Mouse (Mus musculus) liver, embryonic 14.5 days (tissue): ENCODE results near the gene Sptbn2. TPM values are rescaled to one million over a fixed set of nuclear protein-coding genes. Genes with fewer than 3 reads are reported as not detected.

ENCODE experiments used
- ATAC-seq: fragments of 200-750 bp; cut with Nextera tagmentation; 2 replicates; pipeline ENCODE4 v1.8.0; 2017; ENCODE audit warnings: moderate number of reproducible peaks, mild to moderate bottlenecking, moderate library complexity; ENCODE audit not compliant: insufficient read depth
- DNase-seq, 3 experiments: peaks; one replicate each; pipeline ENCODE4 v3.0.0-alpha.2; 2012 to 2013; ENCODE audit warnings: low read depth in 3 of 3, low spot score in 3 of 3
- H3K27ac ChIP-seq: fragments of 300-500 bp; sonication (generic); 2 replicates; pipeline ENCODE4 v1.5.1; 2014; ENCODE audit warnings: moderate library complexity, mild to moderate bottlenecking, control low read depth, inconsistent platforms
- H3K27me3 ChIP-seq: fragments of 300-500 bp; sonication (generic); 2 replicates; pipeline ENCODE4 v1.6.1; 2014; ENCODE audit warnings: mild to moderate bottlenecking, low read length, moderate library complexity; ENCODE audit not compliant: control insufficient read depth, insufficient read depth
- H3K36me3 ChIP-seq: fragments of 300-500 bp; sonication (generic); replicated peaks from 2 replicates; pipeline ENCODE4 v1.6.1; 2014; ENCODE audit warnings: low read depth; ENCODE audit not compliant: control insufficient read depth, insufficient read depth
- H3K4me1 ChIP-seq, 2 experiments: fragments of 200-500 bp in 1 of 2; fragments of 300-500 bp in 1 of 2; sonication (generic) in 1 of 2; replicated peaks; 2 replicates each; pipeline ENCODE4 v1.6.1; 2012 to 2014; ENCODE audit warnings: antibody characterized with exemption in 1 of 2, inconsistent platforms in 1 of 2, low read length in 1 of 2; ENCODE audit not compliant: control insufficient read depth in 2 of 2, insufficient read depth in 2 of 2
- H3K4me2 ChIP-seq: fragments of 300-500 bp; sonication (generic); 2 replicates; pipeline ENCODE4 v1.6.1; 2014; ENCODE audit warnings: low read depth, mild to moderate bottlenecking, control low read depth, moderate library complexity
- H3K4me3 ChIP-seq, 2 experiments: fragments of 200-500 bp in 1 of 2; fragments of 300-500 bp in 1 of 2; sonication (generic) in 1 of 2; 2 replicates each; pipeline ENCODE4 v1.5.1; 2012 to 2014; ENCODE audit warnings: low read depth in 2 of 2, low read length in 2 of 2, mild to moderate bottlenecking in 2 of 2, control low read depth in 1 of 2, inconsistent platforms in 1 of 2, moderate library complexity in 1 of 2; ENCODE audit not compliant: insufficient read depth in 1 of 2
- H3K9ac ChIP-seq: fragments of 300-500 bp; sonication (generic); replicated peaks from 2 replicates; pipeline ENCODE4 v1.6.1; 2014; ENCODE audit warnings: mild to moderate bottlenecking, control low read depth, moderate library complexity
- H3K9me3 ChIP-seq: fragments of 300-500 bp; sonication (generic); 2 replicates; pipeline ENCODE4 v1.6.1; 2016; ENCODE audit warnings: low read length, mixed read lengths; ENCODE audit not compliant: control insufficient read depth
- CTCF ChIP-seq: IDR thresholded peaks from 2 replicates; pipeline ENCODE4 v1.5.1; 2016; ENCODE audit warnings: antibody characterized with exemption, low read depth, control low read depth
- EP300 ChIP-seq: IDR thresholded peaks from 2 replicates; pipeline ENCODE4 v1.6.1; 2016; ENCODE audit warnings: antibody characterized with exemption, low read depth
- WGBS: fragments of 180-500 bp; shearing (Covaris S2); extraction: QIAGEN DNeasy Blood & Tissue Kit; methylation state at CpG from one replicate; pipeline ENCODE4 v1.1.7; 2014; ENCODE audit not compliant: insufficient replicate concordance; 5-methylcytosine and 5-hydroxymethylcytosine counted together
- polyA plus RNA-seq, 2 experiments: library from polyadenylated mRNA; depleted of rRNA in 1 of 2; stranded (reverse) in 1 of 2; unstranded in 1 of 2; fragments of >200 nt; fragmentation: Nextera tagmentation in 1 of 2; extraction: Ambion mirVana in 1 of 2; gene quantifications; 2 replicates each; pipeline versions ENCODE4 v1.2.1 to v1.2.3; 2012 to 2014

Gene Sptbn2
- polyA plus RNA-seq, 2 experiments: 0.03 to 0.04 TPM

DNA sequence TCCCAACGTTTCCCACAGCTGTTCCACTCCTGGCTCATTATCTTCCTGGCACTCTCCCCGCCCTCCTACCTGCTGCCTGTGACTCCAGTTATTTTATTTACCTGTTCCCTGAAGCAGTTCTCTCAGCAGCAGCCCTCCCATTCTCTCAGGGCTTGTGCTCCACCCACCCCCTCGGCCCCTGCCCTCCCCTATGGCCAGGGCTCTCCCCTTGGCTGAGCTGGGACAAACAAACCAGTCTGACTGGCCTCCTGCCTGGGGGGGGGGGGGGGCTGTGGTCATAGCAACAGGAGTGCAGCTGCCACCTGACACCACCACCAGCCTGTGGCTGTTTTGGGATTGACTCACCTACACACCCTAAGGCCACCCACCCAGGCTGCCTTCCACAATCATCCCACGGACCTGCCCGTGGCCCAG is 8.4 kb downstream of the Sptbn2 start:
- ATAC-seq (no peak), DNase-seq (no peak)
- Histone ChIP-seq H3K27me3 (peaks cover 5% of the 10 kb centered on the region), H3K4me2 (no peak overlapping the region), H3K36me3 (no peaks in the 10 kb centered on the region), H3K4me3 (no peak overlapping the region), H3K9me3 (no peaks in the 10 kb centered on the region), H3K9ac (no peak overlapping the region), H3K4me1 (no peaks in the 10 kb centered on the region), H3K27ac (no peak overlapping the region)
- 28% methylated on average over 5 of the region's 5 CpGs for WGBS
- no peak for TF ChIP-seq EP300
- TF ChIP-seq CTCF: no peak

DNA sequence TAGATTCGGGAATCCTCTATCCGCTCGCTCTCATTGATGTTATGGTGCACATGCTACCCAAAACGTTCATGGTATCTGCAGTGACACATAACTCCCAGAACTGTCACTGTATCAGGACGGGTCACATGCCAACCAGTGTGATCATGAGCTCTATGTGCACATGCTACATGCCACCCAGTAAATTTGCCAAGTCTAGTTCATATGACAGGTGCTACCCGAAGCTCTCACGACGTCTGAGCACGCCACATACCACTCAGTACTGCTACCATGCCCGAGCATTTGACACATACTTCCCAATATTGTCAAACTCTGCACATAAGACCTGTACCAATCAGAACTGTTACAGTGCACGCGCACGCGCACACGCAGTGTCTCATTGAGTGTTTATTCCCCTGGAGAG is 9.1 kb downstream of the Sptbn2 start:
- no peaks in the 10 kb centered on the region for H3K9me3 ChIP-seq
- DNase-seq (no peak), ATAC-seq (no peak)
- WGBS: 67% methylated on average over 15 of the region's 15 CpGs
- H3K4me3 ChIP-seq: no peak overlapping the region
- H3K36me3 ChIP-seq: no peaks in the 10 kb centered on the region
- H3K9ac ChIP-seq: no peak overlapping the region
- H3K27ac ChIP-seq: no peak overlapping the region
- H3K4me1 ChIP-seq: no peaks in the 10 kb centered on the region
- TF ChIP-seq EP300 (no peak), CTCF (no peak)
- H3K27me3 ChIP-seq: no peaks in the 10 kb centered on the region
- no peak overlapping the region for H3K4me2 ChIP-seq

DNA sequence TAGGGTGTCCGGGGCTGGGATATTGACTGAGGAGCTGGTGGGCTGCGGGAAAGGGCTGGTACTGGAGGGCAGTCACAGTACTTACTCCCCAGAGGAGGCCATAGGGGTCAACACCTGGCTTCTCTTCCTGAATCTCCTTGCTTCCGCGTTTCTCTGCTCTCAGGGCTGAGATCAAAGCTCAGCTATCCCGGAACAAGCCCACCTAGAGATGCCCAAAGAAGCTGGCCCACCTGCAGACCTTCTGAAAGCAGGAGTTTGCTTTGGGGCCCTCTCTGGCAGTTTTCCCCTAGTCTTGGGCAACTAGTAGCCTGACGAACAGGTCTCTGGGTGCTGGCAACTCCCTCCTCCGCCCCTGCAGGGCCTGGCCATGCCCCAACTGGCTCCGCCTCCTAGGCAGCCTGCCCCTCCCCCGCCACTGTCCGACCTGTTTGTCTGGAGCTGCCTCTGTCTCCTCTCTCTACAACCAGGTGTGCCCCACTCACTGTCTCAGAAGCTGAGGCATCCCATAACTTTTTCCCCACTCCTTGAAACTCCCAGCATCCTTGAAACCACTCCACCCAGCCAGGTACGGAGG is 9.8 kb downstream of the Sptbn2 start:
- Histone ChIP-seq H3K36me3 (no peaks in the 10 kb centered on the region), H3K4me3 (no peak overlapping the region), H3K4me2 (no peak overlapping the region), H3K9ac (no peak overlapping the region), H3K27me3 (no peaks in the 10 kb centered on the region), H3K4me1 (no peaks in the 10 kb centered on the region), H3K27ac (no peak overlapping the region), H3K9me3 (no peaks in the 10 kb centered on the region)
- DNase-seq: no peak
- no peak for TF ChIP-seq EP300
- no peak for TF ChIP-seq CTCF
- 22% methylated on average over 11 of the region's 11 CpGs for WGBS
- no peak for ATAC-seq

DNA sequence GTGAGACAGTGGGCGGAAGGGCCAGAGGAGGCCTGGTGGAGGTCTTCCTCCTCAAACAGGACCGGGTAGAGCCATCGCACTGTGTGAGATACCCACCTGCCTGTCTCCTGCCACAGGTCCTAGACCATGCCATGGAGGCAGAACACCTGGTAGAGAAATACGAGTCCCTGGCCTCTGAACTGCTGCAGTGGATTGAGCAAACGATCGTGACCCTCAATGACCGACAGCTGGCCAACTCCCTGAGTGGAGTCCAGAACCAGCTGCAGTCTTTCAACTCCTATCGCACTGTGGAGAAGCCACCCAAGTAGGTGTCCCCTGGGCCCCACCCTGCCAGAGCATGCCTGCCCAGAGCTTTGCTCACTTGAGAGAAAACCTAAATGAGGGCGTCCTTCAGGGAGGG is 18.2 kb downstream of the Sptbn2 start:
- no peak overlapping the region for H3K9ac ChIP-seq
- no peak overlapping the region for H3K4me2 ChIP-seq
- no peak for DNase-seq
- TF ChIP-seq CTCF (no peak), EP300 (no peak)
- no peak overlapping the region for H3K27ac ChIP-seq
- no peaks in the 10 kb centered on the region for H3K36me3 ChIP-seq
- 70% methylated on average over 9 of the region's 9 CpGs for WGBS
- no peaks in the 10 kb centered on the region for H3K4me1 ChIP-seq
- H3K4me3 ChIP-seq: no peak overlapping the region
- ATAC-seq: no peak
- no peaks in the 10 kb centered on the region for H3K9me3 ChIP-seq
- H3K27me3 ChIP-seq: no peaks in the 10 kb centered on the region

DNA sequence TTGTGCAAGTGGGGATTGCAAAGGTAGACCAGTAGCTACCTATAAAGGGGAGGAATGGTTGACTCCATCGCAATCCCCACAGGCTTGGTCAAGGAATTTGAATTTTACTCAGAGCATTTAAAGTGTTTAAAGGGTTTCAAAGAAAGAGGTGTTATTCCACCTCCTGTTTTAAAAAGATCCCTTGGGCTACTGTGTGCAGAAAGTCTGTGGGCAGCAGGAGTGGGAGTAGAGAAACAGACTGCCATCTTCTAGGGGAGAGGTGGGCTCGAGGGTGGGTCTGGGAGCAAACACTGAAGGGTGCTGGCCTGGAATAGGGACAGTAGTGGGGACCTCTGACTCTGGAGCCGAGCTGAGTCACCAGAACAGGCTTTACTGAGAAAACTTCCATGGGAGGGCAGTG is 22.1 kb downstream of the Sptbn2 start:
- no peaks in the 10 kb centered on the region for H3K27me3 ChIP-seq
- 56% methylated on average over 3 of the region's 3 CpGs for WGBS
- DNase-seq: no peak
- H3K4me3 ChIP-seq: no peak overlapping the region
- H3K27ac ChIP-seq: no peak overlapping the region
- H3K4me1 ChIP-seq: no peaks in the 10 kb centered on the region
- ATAC-seq: no peak
- no peaks in the 10 kb centered on the region for H3K36me3 ChIP-seq
- TF ChIP-seq CTCF: no peak
- TF ChIP-seq EP300: no peak
- H3K9ac ChIP-seq: no peak overlapping the region
- H3K4me2 ChIP-seq: no peak overlapping the region
- H3K9me3 ChIP-seq: no peaks in the 10 kb centered on the region
